Mouse (Mus musculus) neutrophil, adult 65 days (primary cell): ENCODE data around the gene Heatr5a. TPM values are rescaled to one million over a fixed set of nuclear protein-coding genes. Genes with fewer than 3 reads are reported as not detected.

ENCODE experiments used
- total RNA-seq: library from RNA; stranded (reverse); gene quantifications from 2 replicates; pipeline ENCODE4 v1.2.4, GENCODE M21; 2023

The Heatr5a gene
- 25.5 and 40.8 TPM in 2 replicates for total RNA-seq

DNA sequence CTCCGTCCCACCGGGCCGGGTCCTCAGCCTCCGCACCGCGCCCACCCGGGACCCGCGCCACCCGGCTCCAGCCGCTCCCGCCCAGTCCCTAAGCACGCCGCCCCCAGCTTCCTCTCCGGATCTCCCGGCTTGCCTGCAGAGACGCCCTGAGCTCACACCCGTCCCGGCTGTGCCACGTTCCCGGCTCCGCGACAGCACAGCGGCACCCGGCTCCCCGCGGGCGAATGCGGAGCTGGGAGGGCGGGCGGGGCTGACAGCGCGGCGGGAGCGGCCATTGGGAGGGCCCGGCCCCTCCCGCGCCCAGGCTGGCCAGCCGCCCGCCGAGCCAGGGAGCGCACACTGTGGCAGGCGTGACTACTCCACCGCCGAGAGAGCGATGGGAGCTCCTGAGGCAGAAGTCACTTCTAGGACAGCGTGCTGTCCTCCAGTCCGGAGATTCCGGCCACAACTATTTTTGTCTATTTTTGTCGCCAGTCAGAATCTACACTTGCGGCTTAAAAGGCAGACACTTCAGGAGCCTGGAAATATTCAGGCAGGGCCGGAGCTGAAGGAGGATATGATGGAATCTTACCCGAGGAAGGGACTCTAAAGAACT lies at the start of gene Heatr5a:
Heatr5a (minus strand) TSS at position 252 of the 595 bp plus-strand sequence.

DNA sequence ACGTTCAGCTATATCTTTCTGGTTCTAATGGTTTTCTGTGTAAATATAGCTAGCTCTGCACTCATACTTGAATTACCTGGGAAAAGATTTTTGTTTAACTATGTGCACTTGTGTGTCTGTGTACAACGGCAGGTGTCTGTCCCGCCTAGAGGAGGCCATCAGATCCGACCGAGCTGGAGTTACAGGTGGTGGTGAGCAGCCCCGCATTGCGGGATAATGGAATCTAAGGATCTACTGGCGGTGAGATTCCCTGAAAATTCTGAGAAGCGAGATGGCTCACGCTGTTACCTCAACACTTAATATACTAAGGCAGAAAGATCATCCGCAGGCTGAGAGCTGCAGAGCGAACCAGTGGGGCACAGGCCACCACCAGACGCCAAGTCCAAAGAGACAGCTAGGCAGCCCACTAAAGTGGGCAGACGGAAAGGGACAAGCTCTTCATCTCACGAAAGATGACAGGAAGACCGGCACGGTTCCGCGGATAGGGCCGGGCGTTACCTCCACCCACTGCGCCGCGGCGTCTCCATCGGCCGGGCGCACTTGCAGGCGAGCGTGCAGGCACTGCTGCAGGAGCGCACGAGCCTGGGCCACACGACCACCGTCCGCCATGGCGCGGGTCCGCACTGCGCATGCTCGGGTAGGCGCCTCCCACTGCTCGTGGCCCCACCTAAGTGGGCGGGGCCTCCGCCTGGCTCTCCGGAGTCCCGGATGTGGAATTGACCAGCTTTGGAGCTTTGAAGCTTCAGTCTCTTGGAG lies 34.9 kb upstream of the Heatr5a start, which contains the start of gene Dtd2:
Dtd2 (minus strand) TSS at position 625 of the 756 bp plus-strand sequence.

DNA sequence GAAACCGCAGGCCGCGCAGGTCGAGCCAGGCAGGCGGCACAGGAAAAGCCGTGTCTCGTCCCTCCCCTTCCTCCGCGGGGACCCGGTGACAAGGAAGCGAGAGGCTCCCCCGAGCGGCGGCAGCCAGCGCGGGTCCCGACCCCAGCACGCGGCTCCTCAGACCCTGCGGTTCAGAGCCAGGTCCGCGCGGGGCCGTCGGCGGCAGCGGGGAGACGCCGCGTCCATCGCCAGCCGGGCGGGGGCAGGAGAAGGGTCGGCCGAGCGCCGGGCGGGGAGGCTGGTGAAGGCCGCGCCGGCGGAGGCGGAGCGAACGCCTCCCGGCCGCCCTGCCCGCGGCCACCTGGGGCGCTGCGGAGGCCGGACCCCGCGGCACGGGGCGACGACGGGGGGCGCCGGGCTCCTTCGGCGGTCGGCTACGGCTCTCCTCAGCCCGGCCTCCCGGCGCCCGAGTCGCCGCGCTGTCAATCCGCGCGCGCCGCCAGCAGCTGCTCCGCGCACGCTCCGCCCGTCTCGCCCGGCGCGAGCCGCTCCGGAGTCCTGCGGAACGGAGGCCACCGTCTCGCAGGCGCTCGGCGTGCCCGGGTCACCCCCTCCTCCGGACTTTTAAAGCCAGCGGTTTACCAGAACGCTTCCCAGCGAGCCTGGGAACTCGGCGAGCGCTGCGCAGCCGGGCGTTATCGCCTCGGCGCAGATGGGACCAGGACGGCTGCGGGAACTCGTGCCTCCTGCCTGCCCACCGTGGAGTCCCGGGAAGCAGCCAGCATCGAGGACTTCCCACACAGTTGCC lies 141.6 kb downstream of the Heatr5a start, which contains the start of gene Hectd1:
Hectd1 (minus strand) TSS at position 247 of the 787 bp plus-strand sequence.

Other genes with a start within 250 kb of the Heatr5a start
- 105 and 143 TPM in 2 replicates for gene Hectd1, start 141.8 kb downstream of the Heatr5a start, total RNA-seq
- 1.7 and 2.4 TPM in 2 replicates for gene Dtd2, start 35.2 kb upstream of the Heatr5a start, total RNA-seq
- not detected in 2 replicates for gene Gpr33, start 56.7 kb upstream of the Heatr5a start, total RNA-seq
- 0.34 and 1.6 TPM in 2 replicates for gene Nubpl, start 126.4 kb upstream of the Heatr5a start, total RNA-seq